Mouse (Mus musculus): ENCODE data around the gene Pitpnm2.

DNA sequence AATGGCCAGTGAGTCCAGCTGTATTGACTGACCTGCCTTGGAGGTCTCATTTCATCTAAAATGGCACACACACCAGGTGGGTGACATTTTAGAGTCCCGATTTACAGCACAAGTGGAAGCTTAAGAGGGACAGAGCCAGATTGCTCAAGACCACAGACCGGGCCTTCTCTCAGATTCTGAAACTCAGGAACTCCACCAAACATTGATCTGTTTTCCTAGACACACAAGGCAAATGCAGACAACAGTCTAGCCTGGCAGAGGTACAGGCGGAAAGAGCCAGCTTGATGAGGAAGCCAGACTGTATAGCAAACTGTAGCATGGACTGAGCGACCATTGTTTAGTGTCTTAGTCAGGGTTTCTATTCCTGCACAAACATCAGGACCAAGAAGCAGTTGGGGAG lies 46.3 kb downstream of the Pitpnm2 start:
- TF ChIP-seq CTCF (IDR thresholded peaks at IDR 0.05) (no peak), EP300 (IDR thresholded peaks at IDR 0.05) (no peak)

Data from lung, postnatal 0 days (tissue).